Mouse (Mus musculus) midbrain, embryonic 14.5 days (tissue): ENCODE data around the gene Noa1. TPM values are rescaled to one million over a fixed set of nuclear protein-coding genes. Genes with fewer than 3 reads are reported as not detected.

Source experiments
- microRNA-seq: library from miRNA; unstranded; fragments of <30 nt; microRNA quantifications from one replicate; pipeline ENCODE4, GENCODE M21; 2016
- polyA plus RNA-seq: library from polyadenylated mRNA; unstranded; fragments of >200 nt; fragmentation: Nextera tagmentation; extraction: Ambion mirVana; gene quantifications from 2 replicates; pipeline ENCODE4 v1.2.1, GENCODE M21; 2014

Gene Noa1
- polyA plus RNA-seq, 1 experiment from 2014 or later, result 35.9 TPM

Small RNAs within 50 kb of the gene (microRNA-seq; reads per million reads assigned to microRNA genes)
- not detected for gene Mir5098

Other genes starting within 250 kb of the Noa1 start
- 0.82 and 0.93 TPM in 2 replicates for gene Hopx, start 195.0 kb downstream of the Noa1 start, polyA plus RNA-seq
- gene Spink2, start 98.6 kb downstream of the Noa1 start, polyA plus RNA-seq, result 0.38 TPM in 1 of 2 replicates, not detected in the other
- 5.6 and 8.4 TPM in 2 replicates for gene Rest, start 44.6 kb downstream of the Noa1 start, polyA plus RNA-seq
- 59.2 and 77.2 TPM in 2 replicates for gene Polr2b, start 63 bp upstream of the Noa1 start, polyA plus RNA-seq
- gene Igfbp7, start 98.0 kb upstream of the Noa1 start, polyA plus RNA-seq, result 56.3 and 60.7 TPM in 2 replicates